Mouse (Mus musculus) left cerebral cortex, adult 8-10 months (tissue): ENCODE measurements around the gene AU040320. TPM values are rescaled to one million over a fixed set of nuclear protein-coding genes. Genes with fewer than 3 reads are reported as not detected.
A peak's percentile ranks its signal among the peaks of the same experiment; 100 is the strongest.

Source experiments
- DNase-seq, 2 experiments: peaks; one replicate each; pipeline ENCODE4 v3.0.0; 2022; ENCODE audit warnings: low spot score in 2 of 2
- total RNA-seq, 4 experiments: library from RNA; stranded (reverse); gene quantifications; 2 replicates each; pipeline ENCODE4 v1.2.4; 2022

AU040320 gene
- total RNA-seq, 4 experiments from 2014 or later, result 62.6 to 66.9 (median 65.0) TPM

GRCm38 (mm10) chr4:126750046-126750683 lies 3.2 kb upstream of the AU040320 start:
- DNase-seq, result peak in 1 of 2 experiments; percentile 74

GRCm38 (mm10) chr4:126750863-126751555 lies 2.3 kb upstream of the AU040320 start:
- peak in 1 of 2 experiments; percentile 38 for DNase-seq

GRCm38 (mm10) chr4:126751556-126752023 lies 1.8 kb upstream of the AU040320 start:
- peak in 1 of 2 experiments; percentile 48 for DNase-seq

- DNase-seq, result peak in 1 of 2 experiments; percentile 39
These were observed 1.2 kb upstream of the AU040320 start for GRCm38 (mm10) chr4:126752024-126752607.

GRCm38 (mm10) chr4:126752608-126753141 lies 669 bp upstream of the AU040320 start:
- peak in 1 of 2 experiments; percentile 36 for DNase-seq

- no peak for DNase-seq
These were observed 877 bp downstream of the AU040320 start for GRCm38 (mm10) chr4:126754231-126754611.

- DNase-seq, result no peak
These were observed 1.5 kb downstream of the AU040320 start for GRCm38 (mm10) chr4:126754736-126755374.

GRCm38 (mm10) chr4:126756766-126757165 lies 3.4 kb downstream of the AU040320 start:
- DNase-seq, result no peak

- DNase-seq, result no peak
These were observed 5.0 kb downstream of the AU040320 start for GRCm38 (mm10) chr4:126758299-126758698.

- DNase-seq, result no peak
These were observed 6.1 kb downstream of the AU040320 start for GRCm38 (mm10) chr4:126759435-126759834.

GRCm38 (mm10) chr4:126762586-126763359 lies 9.4 kb downstream of the AU040320 start:
- DNase-seq, result no peak

- DNase-seq, result no peak
These were observed 10.1 kb downstream of the AU040320 start for GRCm38 (mm10) chr4:126763483-126763882.

- DNase-seq, result no peak
These were observed 16.6 kb downstream of the AU040320 start for GRCm38 (mm10) chr4:126769800-126770563.

- no peak for DNase-seq
These were observed 17.5 kb downstream of the AU040320 start for GRCm38 (mm10) chr4:126770831-126771230.

- no peak for DNase-seq
These were observed 20.5 kb downstream of the AU040320 start for GRCm38 (mm10) chr4:126773871-126774270.

- no peak for DNase-seq
These were observed 21.8 kb downstream of the AU040320 start for GRCm38 (mm10) chr4:126775182-126775581.

GRCm38 (mm10) chr4:126779148-126779581 lies 25.8 kb downstream of the AU040320 start:
- DNase-seq, result no peak

GRCm38 (mm10) chr4:126779826-126780775 lies 26.8 kb downstream of the AU040320 start:
- no peak for DNase-seq

GRCm38 (mm10) chr4:126781871-126782270 lies 28.5 kb downstream of the AU040320 start:
- no peak for DNase-seq
